Mouse (Mus musculus): Measurements from ENCODE around the gene Tprn.
"Not testable (repeated sequence)": the region's sequence is repeated elsewhere in the genome, so short reads cannot be mapped to it uniquely, and the experiment has no call there.

The Tprn gene

GRCm38 (mm10) chr2:25237522-25237921, 24.9 kb upstream of the Tprn start:
- no peak for DNase-seq (ENCODE audit: low spot score)

GRCm38 (mm10) chr2:25238106-25238505, 24.3 kb upstream of the Tprn start:
- DNase-seq (ENCODE audit: low spot score) = no peak

- DNase-seq (ENCODE audit: low spot score) = no peak
Measured at GRCm38 (mm10) chr2:25239766-25240165, 22.7 kb upstream of the Tprn start.

GRCm38 (mm10) chr2:25240310-25240709, 22.1 kb upstream of the Tprn start:
- no peak for DNase-seq (ENCODE audit: low spot score)

- DNase-seq (ENCODE audit: low spot score) = no peak
Measured at GRCm38 (mm10) chr2:25240723-25241437, 21.5 kb upstream of the Tprn start.

GRCm38 (mm10) chr2:25241438-25241775, 21.0 kb upstream of the Tprn start:
- no peak for DNase-seq (ENCODE audit: low spot score)

- no peak for DNase-seq (ENCODE audit: low spot score)
Measured at GRCm38 (mm10) chr2:25242101-25242506, 20.3 kb upstream of the Tprn start, which contains the start of the genes Rnf208 and Cysrt1. Rnf208 (plus strand) TSS chr2:25242255. Cysrt1 (minus strand) TSS chr2:25242452.

- DNase-seq (ENCODE audit: low spot score) = no peak
Measured at GRCm38 (mm10) chr2:25243342-25243741, 19.1 kb upstream of the Tprn start.

- no peak for DNase-seq (ENCODE audit: low spot score)
Measured at GRCm38 (mm10) chr2:25244144-25244543, 18.3 kb upstream of the Tprn start.

- DNase-seq (ENCODE audit: low spot score) = no peak
Measured at GRCm38 (mm10) chr2:25246183-25247072, 16.0 kb upstream of the Tprn start, which contains the start of gene AL732309.1. AL732309.1 (minus strand) TSS chr2:25246863.

- DNase-seq (ENCODE audit: low spot score) = no peak
Measured at GRCm38 (mm10) chr2:25252331-25252730, 10.1 kb upstream of the Tprn start.

- DNase-seq (ENCODE audit: low spot score) = no peak
Measured at GRCm38 (mm10) chr2:25255284-25255779, 7.1 kb upstream of the Tprn start, which contains the start of gene Tmem203. Tmem203 (plus strand) TSS chr2:25255439.

GRCm38 (mm10) chr2:25256443-25257109, 5.8 kb upstream of the Tprn start:
- not testable (repeated sequence) for DNase-seq (ENCODE audit: low spot score)

- not testable (repeated sequence) for DNase-seq (ENCODE audit: low spot score)
Measured at GRCm38 (mm10) chr2:25257250-25257649, 5.2 kb upstream of the Tprn start.

GRCm38 (mm10) chr2:25258887-25259286, 3.5 kb upstream of the Tprn start:
- no peak for DNase-seq (ENCODE audit: low spot score)

- DNase-seq (ENCODE audit: low spot score) = no peak
Measured at GRCm38 (mm10) chr2:25261870-25262269, 548 bp upstream of the Tprn start.

GRCm38 (mm10) chr2:25262795-25263622, 591 bp downstream of the Tprn start:
- no peak for DNase-seq (ENCODE audit: low spot score)

GRCm38 (mm10) chr2:25263623-25264285, 1.3 kb downstream of the Tprn start:
- DNase-seq (ENCODE audit: low spot score) = no peak

GRCm38 (mm10) chr2:25264286-25264660, 1.9 kb downstream of the Tprn start:
- no peak for DNase-seq (ENCODE audit: low spot score)

- DNase-seq (ENCODE audit: low spot score) = no peak
Measured at GRCm38 (mm10) chr2:25264851-25265250, 2.4 kb downstream of the Tprn start.
